ENCODE assay signal across 8 mouse cellular contexts in genomic region chr15:25364160-25364818, GRCm38 (mm10). TPM values are rescaled to one million over a fixed set of nuclear protein-coding genes. Genes with fewer than 3 reads are reported as not detected.
DNase-seq lines count a peak whose midpoint lies in the region; ATAC-seq and TF ChIP-seq lines count a peak whose summit lies in the region.

No protein-coding gene starts in this region.

- H3K4me2 ChIP-seq in heart, embryonic 14.5 days (ENCODE audit: low read length): peak overlapping the region; percentile 86
- H3K4me2 ChIP-seq in midbrain, embryonic 15.5 days: peak overlapping the region; percentile 39

- no peak overlapping the region for H3K4me3 ChIP-seq in heart, adult 2 months
- peak overlapping the region; percentile 48 to 54 for H3K4me3 ChIP-seq in heart, embryonic 14.5 days (ENCODE audit: control insufficient read depth in 1 of 2, insufficient read depth in 1 of 2, low read depth in 1 of 2, low read length in 2 of 2)
- peak overlapping the region; percentile 19 for H3K4me3 ChIP-seq in midbrain, embryonic 15.5 days

- intact Hi-C loops in heart, adult 2 months (cut with DNase I): no loop called here
- intact Hi-C loops in gastrocnemius, postnatal 36 days (cut with DNase I): no loop called here

- DNase-seq in heart, adult 2 months: peak; percentile 26 to 30
- DNase-seq in heart, adult 9 months (ENCODE audit: low spot score in 2 of 2): no peak
- peak; percentile 34 to 39 for DNase-seq in adrenal gland, postnatal 36 days
- DNase-seq in kidney, postnatal 25 days: peak; percentile 10 to 43
- DNase-seq in yolk sac, embryonic 10.5 days (ENCODE audit: low spot score): peak; percentile 26
- no peak for DNase-seq in gastrocnemius, postnatal 36 days

- peaks cover 6% of the 10 kb centered on the region; the same call in 1 of the 2 replicates for H3K27me3 ChIP-seq in heart, adult 2 months (ENCODE audit: control insufficient read depth, insufficient read depth, low read length)
- H3K27me3 ChIP-seq in heart, embryonic 14.5 days (ENCODE audit: control insufficient read depth, insufficient read depth, low read length): no peaks in the 10 kb centered on the region
- no peaks in the 10 kb centered on the region for H3K27me3 ChIP-seq in midbrain, embryonic 15.5 days (replicated peaks)

- H3K4me1 ChIP-seq in heart, adult 2 months (ENCODE audit: control insufficient read depth, insufficient read depth, low read length): no peaks in the 10 kb centered on the region
- H3K4me1 ChIP-seq in heart, embryonic 14.5 days (ENCODE audit: control insufficient read depth in 2 of 2, insufficient read depth in 2 of 2, low read length in 2 of 2): peaks cover 0 to 5% of the 10 kb centered on the region in 2 experiments; a peak in 1 of 4 replicates
- H3K4me1 ChIP-seq in midbrain, embryonic 15.5 days: peaks cover 76% of the 10 kb centered on the region

- WGBS in heart, adult 2 months: 28% methylated on average over 97 of the region's 97 CpGs
- WGBS in heart, embryonic 14.5 days: 8% methylated on average over 75 of the region's 97 CpGs
- 6% methylated on average over 54 of the region's 97 CpGs for WGBS in midbrain, embryonic 15.5 days

- TF ChIP-seq CTCF in heart, adult 2 months (IDR thresholded peaks at IDR 0.05): no peak

- H3K36me3 ChIP-seq in heart, adult 2 months (ENCODE audit: control insufficient read depth, insufficient read depth, low read length): no peaks in the 10 kb centered on the region
- H3K36me3 ChIP-seq in heart, embryonic 14.5 days (ENCODE audit: control insufficient read depth, insufficient read depth, low read length): no peaks in the 10 kb centered on the region
- no peaks in the 10 kb centered on the region for H3K36me3 ChIP-seq in midbrain, embryonic 15.5 days (replicated peaks)

- H3K79me2 ChIP-seq in heart, adult 2 months (replicated peaks; ENCODE audit: control insufficient read depth, insufficient read depth, low read length): no peaks in the 10 kb centered on the region

- peak; percentile 31; the same call in 1 of the 2 replicates for ATAC-seq in heart, embryonic 14.5 days (ENCODE audit: insufficient number of reproducible peaks, insufficient read depth, low FRiP score, low read depth)
- peak; percentile 8; the same call in 1 of the 2 replicates for ATAC-seq in midbrain, embryonic 15.5 days (replicated peaks)

- H3K9ac ChIP-seq in heart, adult 2 months (ENCODE audit: low read depth, low read length): peak overlapping the region; percentile 67
- H3K9ac ChIP-seq in heart, embryonic 14.5 days (ENCODE audit: low read length): peak overlapping the region; percentile 78
- peak overlapping the region; percentile 33 for H3K9ac ChIP-seq in midbrain, embryonic 15.5 days

- no peak overlapping the region for H3K27ac ChIP-seq in heart, adult 2 months
- H3K27ac ChIP-seq in heart, embryonic 14.5 days (replicated peaks in 1 of 2; ENCODE audit: control insufficient read depth in 1 of 2, insufficient read depth in 1 of 2, low read depth in 2 of 2, low read length in 2 of 2): no peak overlapping the region
- H3K27ac ChIP-seq in midbrain, embryonic 15.5 days: peak overlapping the region; percentile 70

- no peak for TF ChIP-seq POLR2A in heart, adult 2 months (IDR thresholded peaks at IDR 0.05; ENCODE audit: insufficient read depth, low read depth, low read length)

- H3K9me3 ChIP-seq in heart, embryonic 14.5 days (ENCODE audit: control insufficient read depth, low read length): no peaks in the 10 kb centered on the region
- no peaks in the 10 kb centered on the region for H3K9me3 ChIP-seq in midbrain, embryonic 15.5 days

- TF ChIP-seq EP300 in heart, adult 2 months (IDR thresholded peaks at IDR 0.05; ENCODE audit: insufficient read depth, low read depth, low read length): no peak

RNA-seq across cellular contexts. Expression of gene Basp1, which starts 49.3 kb away (rescaled TPM):
- 1 to 10 TPM; 1.9 to 2.4 TPM for total RNA-seq in heart, adult 2 months (2021)
- 1.5 and 1.8 TPM in 2 replicates for polyA plus RNA-seq in heart, adult 2 months (2012; rRNA removed)
- total RNA-seq in adrenal gland, postnatal 36 days (2021): 1 to 10 TPM; 4.4 to 7.2 TPM
- polyA plus RNA-seq in heart, embryonic 14.5 days (2014; fragmentation: Nextera tagmentation; extraction: Ambion mirVana): 6.5 and 9.4 TPM in 2 replicates
- 375 and 400 TPM in 2 replicates for polyA plus RNA-seq in midbrain, embryonic 15.5 days (2015; fragmentation: Nextera tagmentation; extraction: Ambion mirVana)
- total RNA-seq in gastrocnemius, postnatal 36 days (2021): 1 to 10 TPM; 2.2 to 2.3 TPM

Comparison
In these comparisons a context has a peak if more than half of its experiments do, and no peak if none do; other contexts are left out.
1. DNase-seq: peak in heart, adult 2 months (2 of 2), adrenal gland, postnatal 36 days (2 of 2), kidney, postnatal 25 days (2 of 2) and yolk sac, embryonic 10.5 days (single experiment); none in heart, adult 9 months (0 of 2) and gastrocnemius, postnatal 36 days (0 of 2).
2. Peak in every context shown above with its lines, with median percentiles within 50 percentile points of each other: H3K9ac ChIP-seq.